Mouse (Mus musculus): Measurements from ENCODE around the gene Nufip1.

The Nufip1 gene

DNA sequence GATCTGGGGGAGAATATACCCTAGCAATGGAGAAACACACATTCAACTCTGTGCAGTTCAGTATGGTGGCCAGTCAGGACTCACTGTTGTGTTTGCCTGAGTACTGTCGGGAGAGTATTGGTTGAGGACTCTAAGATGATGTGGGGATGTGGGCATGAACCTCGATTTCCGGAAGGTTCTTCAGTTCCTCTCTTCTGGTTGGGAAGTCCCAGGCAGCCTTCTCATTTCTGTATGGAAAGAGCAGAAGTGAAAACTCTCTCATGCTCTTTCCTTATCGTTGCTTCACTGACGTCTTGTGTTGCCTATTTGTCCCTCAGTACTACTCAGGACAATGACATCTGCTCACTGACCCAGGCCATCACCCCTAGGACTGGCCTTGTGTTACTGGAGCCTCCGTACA is 68.7 kb downstream of the Nufip1 start:
- no peak for DNase-seq (ENCODE audit: low spot score)

DNA sequence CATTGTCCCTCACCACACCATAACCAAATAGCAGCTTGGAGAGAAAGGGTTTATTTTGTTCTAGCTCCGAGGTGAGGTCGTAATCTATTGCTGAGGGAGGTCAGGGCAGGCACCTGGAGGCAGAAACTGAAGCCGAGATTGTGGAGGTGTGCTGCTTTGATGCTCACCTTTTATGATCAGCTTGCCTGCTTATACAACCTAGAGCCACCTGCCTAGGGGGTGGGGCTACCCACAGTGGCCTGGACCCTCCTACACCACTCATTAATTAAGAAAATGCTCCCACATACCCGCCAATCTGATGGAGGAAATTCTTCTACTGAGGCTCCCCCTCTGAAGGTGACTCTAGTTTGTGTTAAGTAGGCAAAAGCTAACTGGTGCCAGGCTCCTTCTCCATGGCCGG is 74.7 kb downstream of the Nufip1 start:
- no peak for DNase-seq (ENCODE audit: low spot score)

DNA sequence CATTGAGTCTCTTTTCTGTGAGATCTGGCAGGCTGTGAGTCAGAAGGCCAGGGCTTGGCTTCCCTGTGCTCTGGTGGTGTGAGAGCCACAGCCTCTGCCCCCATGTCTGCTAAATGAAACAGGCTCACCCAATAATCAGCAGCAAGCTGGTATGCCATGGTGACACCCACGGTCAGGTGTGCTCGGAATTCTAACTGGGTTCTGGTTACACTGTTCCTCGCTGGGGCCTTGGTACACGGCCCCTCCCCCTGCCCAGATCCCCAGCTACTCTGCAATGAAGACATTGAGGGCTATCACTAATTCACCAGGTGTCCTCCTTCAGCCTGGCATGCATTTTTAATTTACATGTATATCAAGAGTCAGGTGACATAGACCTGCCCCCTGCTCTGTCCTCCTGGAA is 75.6 kb downstream of the Nufip1 start:
- no peak for DNase-seq (ENCODE audit: low spot score)
